Mouse (Mus musculus): ENCODE measurements at regions not wholly inside any gene's neighbourhood (a gene's known extent, or its start where the extent isn't known, plus 50 kb on each side); places are given as distances from the start of the nearest gene placed in this dataset.

DNA sequence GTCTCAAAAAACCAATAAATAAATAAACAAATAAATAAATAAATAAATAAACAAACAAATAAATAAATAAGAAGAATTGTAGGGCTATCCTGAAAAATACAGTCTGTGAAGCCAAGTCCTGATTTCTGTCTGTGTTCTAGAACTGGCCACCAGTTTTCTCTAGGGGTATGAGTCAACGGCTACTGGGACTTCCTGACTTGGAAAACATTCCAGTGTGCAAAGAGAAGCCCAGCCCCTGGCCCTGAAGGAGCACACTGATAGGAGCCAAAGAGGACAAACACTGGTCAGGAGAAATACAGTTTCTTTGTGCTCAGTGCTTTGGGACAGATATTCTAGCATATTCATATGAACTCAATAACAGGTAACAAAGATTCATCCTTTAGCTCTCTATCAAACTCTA is 271.3 kb upstream of the Thbs1 start:
- DNase-seq = no peak

DNA sequence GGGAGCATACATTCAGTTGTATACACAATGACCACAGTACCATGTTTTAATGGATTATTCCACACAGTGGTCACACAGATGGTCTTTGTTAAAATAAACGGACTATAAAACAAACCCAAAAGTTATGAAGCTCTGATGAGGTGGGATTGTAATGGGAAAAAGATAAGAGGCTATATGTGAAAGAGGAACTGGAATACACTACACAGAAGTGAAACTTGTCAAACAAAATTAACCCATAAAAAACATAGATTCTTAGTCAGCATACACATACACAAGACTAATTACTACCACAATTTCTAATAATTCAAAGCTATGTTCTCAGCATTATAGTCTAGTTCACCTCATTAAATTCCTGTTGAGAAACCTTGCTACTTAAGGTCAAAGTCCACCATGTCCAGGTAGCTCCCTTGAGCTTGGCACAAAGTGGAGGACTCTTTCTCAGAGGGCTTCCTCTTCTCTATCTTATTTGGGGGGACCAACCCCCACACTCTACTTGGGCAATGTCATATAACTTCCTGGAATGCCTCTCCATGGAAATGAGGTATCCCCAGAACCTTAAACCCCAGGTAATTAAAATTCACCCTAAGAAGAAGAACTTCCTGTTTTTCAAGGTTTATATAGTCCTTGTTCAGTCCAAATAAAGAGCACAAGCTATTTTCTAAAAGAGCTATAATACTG is 269.2 kb upstream of the Thbs1 start:
- no peak for DNase-seq

DNA sequence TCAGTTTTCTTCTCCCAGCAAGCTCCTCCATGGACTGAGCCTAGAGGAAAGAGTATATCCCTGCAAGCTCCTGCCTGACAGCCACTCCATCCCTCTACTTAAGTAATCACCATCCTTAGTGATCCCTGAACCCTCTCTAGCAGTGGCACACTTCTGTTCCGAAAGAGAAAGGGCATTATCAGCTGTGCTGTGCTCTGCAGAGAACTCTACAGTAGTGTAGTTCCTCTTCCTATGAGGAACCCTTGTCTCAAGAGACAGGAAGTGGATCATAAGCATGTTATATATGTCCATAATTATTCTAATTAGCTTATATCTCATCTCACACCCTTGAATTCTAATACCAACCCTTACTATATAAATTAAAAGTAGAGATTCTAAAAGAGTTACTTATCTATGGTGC is 259.2 kb upstream of the Thbs1 start:
- no peak for DNase-seq

DNA sequence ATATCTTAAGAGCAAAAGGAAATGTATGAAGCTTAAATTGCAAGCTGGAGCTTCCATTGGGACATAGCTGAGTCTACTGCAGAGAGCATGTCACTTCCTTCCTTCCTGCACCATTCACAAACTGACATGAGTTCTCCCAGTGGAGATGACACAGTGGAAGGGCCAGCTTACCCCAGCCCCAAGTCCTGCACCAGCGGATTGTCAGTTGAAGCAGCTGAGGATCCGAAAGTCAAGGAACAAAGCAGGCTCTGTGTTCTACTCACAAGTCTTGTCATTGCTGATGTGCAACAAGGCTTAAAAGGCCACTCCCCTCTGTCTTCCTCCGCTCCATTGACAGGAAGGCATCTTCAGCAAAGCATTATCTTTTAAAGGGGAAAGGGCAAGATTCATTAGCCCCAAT is 249.4 kb upstream of the Thbs1 start:
- peak; percentile 90 for DNase-seq

DNA sequence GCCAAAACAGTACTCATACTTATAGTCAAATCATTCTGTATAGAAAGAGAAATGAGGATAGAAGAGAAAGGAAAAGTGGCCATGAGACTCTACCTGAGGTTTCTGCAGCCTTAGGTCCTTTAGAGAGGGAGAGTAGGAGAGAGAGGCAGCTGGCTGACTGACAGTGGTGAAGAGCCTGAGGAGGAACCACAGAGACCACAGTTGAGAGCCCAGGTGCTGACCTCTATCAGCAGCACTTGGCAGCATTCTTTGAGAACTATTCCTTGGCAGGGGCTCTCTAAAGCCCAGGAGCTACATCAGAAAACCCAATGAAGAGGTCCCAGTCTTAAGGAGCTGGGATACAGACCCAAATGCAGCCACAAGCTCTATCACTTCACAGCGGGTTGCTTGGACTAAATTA is 246.6 kb upstream of the Thbs1 start:
- DNase-seq = no peak

DNA sequence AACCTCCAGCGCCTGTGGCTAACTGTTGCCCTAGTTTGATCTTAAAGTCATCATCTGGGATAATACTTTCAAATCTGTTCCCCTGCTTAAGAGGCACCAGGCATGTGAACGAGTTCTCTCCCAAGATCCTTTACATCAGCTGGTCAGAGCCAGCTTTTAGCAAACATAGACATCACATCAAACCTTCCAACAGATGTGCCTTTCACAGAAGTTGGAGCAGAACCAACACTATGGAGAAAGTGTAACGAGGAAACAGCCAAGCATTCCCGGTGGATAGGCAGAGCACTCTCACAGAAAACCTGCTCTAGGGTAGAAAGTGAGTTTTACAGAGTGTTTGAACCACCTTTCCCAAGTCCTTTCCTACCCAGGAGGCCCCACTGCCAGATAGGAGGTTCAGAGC is 244.7 kb upstream of the Thbs1 start:
- DNase-seq = no peak

DNA sequence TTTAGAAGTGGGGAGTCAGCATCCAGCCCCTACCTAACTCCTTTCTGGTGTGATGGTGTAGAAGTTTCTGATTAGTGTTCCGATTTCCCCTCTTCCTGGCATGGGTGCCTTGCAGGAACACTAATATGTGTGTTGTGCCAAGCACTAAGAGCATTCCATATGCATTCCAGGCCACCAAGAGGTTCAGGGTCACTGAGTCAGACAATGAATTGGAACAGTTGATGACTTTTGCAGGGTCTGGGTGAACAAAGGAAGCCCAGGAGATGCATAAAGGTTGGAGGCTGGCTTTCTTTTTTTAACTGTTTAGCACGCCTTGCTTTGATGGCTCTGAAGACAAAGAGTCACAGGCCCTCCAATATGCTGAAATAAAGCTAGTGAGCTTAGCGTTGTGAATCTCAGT is 244.3 kb upstream of the Thbs1 start:
- no peak for DNase-seq

DNA sequence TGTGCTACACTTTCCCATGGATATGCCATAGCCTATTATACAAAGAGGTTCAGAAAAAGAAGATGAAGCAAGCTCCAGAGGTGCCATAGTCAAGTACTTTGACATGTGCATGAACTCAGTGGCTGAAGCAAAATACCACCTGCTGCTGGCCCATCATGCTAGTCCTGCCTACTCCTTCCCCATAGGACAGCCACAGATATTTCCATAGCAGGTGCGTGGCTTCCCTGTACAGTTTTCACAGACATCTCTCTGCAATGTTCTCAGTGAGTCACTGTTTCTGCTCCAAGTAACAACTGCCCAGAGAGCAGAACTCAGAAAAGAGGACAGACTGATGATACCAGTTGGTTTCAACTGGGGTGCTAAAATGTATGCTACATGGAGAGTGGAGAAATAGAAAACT is 242.8 kb upstream of the Thbs1 start:
- DNase-seq = no peak

DNA sequence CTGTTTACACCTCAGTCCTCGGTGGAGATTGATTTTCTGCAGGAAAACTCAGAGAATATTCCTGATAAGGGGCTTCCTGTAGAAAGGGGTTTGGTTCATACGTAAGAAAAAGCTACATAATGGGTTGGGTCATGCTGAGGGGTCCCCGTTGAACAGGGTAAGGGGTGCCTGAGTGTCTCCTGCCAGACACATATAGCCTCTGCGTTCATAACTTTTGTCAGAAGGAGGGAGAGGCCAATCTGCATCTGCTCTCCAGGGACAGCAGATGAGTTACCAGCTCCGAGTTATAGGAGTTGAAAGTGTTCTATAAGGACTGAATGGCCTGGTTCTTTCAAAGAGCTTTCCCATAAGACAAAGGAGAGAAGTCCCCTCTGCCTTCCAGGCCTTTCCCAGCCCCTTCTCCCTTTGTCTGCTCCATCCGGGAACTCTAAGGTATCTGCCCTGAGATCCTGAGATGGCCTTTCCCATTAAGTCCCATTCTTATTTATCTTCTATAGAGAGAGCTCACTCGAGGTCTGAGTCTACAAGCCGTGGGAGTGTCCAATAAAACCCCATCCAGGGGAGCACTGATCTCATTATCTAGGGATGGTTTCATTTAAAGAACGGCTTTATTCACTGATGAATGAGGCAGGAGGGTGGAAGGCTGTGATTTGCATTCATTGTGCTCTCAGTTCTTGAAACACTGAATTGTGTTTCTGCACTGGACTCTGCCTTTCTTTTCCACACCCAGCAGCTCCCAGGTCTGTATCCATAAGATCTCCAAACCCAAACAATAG is 240.0 kb upstream of the Thbs1 start:
- DNase-seq = peak; percentile 68

DNA sequence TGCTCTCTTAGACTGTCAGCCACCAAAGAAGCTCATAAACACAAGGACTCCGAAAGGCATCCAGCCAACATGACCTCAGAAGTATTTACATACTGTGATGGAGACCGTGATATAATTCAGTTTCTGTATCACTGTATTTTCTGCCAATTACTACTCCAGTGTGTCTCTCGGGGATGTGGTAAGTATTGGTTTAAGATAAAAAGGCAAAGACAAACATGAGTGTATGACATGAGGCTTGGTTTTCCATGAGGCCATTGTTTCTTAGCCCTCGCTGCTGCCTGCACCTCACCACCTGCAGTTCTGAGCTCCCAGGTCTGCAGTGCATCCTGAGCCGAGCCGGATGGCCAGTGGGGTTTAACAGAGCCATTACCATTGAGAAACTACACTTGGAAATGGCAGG is 233.9 kb upstream of the Thbs1 start:
- no peak for DNase-seq

DNA sequence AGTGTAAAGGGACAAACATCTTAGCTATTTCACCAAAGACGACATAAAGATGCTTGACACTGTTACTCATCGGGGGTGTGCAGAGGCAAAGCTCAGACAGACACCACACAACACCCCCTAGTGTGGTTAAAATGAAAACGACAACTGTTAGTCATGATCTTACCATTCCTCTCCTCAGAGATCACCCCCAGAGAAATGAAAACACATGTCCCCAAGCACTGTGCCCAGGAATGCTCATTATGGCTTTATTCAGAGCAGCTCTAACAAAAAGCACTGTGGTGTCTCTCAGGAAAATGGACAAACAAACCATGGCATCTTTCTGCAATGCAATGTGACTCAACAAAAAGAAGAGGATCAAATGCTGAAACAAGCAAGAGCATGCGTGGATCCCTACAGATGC is 229.5 kb upstream of the Thbs1 start:
- no peak for DNase-seq

DNA sequence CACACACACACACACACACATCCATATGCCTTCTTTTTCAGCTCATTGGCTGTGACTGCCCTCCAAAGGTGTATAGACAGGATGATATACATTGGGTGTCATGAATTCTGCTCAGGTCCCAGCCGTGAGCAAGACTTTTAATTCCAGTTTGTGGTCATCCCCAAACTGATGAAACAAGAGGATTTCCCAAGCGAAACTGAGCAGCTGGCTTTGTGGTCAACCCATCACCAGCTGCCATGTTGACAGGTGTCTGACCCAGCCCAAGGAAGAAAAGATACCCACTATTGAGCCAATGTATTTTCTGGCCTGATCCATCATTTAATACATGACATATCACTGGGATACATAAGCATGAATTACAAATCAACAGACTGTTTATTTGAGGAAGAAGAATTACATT is 228.8 kb upstream of the Thbs1 start:
- no peak for DNase-seq

DNA sequence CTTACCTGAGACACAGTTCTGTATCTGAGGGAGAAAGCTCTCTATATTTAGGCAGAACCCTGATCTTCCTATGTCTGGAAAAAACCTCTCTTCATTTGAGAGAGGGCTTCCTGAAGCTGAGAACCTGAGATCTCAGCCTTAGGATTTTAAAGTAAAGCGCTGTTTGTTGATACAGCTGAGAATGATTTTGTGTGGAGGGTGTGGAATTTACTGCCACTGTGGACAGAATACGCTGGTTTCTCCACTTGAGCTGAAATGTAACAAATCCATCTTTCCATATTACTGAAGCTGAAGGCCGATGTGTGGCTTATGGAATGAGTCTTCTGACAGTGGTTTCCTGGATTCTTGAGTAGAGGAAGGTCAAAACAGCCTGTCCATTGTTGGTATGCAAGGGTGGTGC is 225.2 kb upstream of the Thbs1 start:
- no peak for DNase-seq

DNA sequence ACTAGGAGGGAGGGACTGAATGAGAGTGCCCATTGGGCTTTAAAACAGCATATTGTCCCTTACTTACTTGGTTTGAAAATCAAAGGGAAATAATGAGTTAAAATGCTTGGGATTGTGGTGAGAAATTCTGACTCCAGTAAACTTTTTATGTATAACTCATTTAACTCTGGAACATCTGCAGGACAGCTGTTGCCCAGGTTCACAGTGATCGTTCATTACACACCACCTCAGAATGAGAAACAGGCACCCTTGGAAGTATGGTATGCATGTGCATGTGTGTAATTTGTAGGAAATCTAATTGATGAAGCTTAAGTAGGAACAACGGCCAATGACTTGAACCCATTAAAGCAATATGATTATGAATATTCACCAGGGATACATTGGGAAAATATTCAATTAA is 210.4 kb upstream of the Thbs1 start:
- no peak for DNase-seq

DNA sequence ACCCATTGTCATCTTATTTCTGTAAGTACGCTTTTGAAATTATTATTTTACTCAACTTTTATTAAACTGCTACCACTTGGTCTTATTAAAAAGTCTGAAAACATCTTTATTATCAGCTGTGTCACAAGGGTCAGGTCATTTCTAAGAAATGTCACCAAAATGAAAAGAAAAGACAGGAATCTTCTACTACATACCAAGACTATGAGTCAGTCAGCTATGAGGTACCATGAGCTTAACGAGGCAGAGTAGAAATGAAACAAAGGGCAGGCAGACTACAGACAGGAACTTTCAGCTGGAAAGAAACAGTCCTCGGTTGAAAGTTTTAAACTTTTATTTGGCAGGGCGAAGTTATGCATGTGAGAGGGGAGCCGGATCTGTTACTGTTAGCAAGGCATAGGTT is 208.8 kb upstream of the Thbs1 start:
- no peak for DNase-seq

DNA sequence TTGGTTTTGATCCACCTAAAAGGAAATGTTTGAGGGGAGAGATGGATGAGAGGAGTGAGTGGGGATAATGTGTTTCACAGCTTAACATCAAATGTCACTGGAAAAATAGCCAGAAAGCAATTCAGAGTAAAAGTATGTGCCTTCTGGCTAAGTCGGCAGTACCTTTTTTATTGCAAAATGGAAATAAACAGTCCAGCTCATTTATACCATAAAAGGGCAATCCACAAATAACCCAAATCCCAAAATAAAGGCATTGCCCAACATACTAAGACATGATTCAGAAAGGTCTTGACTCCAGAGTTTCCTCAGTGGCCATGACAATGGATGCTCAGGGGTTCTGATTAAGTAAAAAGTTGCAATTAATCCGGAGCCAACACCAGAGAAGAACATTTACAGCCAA is 208.0 kb upstream of the Thbs1 start:
- no peak for DNase-seq

DNA sequence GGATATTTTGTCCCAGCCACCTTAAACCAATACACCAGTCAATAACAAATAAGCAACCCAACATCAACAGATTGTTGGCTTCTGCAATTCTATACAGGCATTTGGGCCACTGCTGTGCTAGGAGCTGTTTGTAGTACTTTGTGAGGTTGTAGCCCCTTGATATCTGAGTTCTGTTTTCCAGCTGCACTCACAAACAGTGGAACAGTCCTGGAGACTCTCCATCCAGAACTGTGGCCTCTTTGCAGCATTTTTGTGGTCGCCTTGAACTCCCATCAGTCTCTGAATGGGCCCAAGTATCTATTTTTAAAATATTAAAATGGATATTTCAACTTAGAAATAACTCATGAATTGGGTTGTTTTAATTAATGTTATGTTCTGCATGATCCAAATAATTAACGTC is 205.2 kb upstream of the Thbs1 start:
- no peak for DNase-seq

DNA sequence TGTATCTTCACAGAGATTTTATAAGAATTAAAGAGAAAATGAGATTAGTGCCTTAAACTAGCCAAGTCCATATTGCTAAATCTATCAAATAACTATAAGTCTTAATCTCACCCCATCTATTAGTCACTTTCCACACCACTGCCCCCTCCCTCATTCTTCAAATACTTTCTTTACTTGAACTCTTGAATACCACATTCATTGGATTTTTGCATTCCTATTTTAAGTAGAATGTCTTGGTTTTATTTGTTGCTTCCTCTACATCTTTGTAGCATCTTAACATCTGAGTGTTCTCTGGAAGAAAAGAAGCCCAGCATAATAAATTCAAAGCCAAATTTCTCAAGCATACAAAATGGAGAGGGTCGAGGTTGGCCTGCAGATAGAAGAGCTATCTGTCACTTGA is 200.9 kb upstream of the Thbs1 start:
- no peak for DNase-seq

DNA sequence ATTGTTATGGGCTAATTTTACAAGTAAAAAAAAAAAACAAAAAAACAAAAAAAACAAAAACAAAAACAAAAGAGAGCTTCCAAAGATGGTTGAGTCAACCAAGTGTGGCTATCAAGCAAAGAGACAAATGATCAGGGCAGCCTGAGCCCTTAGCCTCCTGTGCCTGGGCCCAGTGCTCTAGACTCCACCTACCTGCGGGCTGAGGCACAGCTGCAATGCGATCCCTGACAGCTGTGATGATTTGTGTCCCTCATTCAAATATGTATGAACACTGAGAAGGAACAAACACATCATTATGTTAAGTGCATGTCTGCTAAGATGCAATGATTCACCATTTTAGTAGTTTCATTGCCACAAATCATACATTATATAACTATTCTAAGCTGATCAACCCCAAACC is 199.0 kb upstream of the Thbs1 start:
- DNase-seq = no peak

DNA sequence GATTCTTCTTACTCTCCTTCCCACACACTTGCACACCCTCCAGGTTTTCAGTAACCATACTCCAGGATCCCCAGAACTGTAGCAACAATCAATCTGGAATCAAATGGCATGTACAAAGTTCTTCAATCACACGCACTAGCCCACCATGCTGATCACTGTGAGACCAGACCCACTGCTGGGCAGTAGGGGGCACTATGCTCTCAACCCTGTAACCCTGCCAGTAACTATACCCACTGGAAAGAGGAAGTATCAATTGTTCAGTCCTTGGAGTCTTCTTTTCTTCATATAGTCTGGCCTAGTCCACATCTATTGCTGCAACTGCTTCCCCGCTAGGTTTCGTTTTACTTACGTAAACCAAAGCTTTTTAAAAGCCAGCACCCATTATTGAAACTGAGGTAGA is 197.8 kb upstream of the Thbs1 start:
- DNase-seq = no peak

DNA sequence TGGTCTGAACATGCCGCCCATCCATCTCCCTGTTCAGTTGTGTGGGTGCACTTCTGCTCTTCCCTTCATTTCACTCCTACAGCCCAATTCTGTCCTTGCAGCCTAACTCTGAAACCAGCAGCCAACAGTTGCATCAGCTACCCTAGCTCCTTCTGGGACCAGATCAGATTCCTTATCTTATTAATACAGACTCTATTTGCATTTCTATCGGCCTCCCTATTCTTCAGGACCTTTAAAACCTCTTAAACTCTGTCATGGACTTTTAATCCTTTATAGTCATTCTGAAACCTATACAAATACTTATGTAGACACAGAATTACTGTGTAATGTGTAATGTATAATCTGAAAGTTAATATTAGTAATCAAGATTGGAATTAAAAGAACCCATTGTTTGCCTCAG is 195.9 kb upstream of the Thbs1 start:
- no peak for DNase-seq

DNA sequence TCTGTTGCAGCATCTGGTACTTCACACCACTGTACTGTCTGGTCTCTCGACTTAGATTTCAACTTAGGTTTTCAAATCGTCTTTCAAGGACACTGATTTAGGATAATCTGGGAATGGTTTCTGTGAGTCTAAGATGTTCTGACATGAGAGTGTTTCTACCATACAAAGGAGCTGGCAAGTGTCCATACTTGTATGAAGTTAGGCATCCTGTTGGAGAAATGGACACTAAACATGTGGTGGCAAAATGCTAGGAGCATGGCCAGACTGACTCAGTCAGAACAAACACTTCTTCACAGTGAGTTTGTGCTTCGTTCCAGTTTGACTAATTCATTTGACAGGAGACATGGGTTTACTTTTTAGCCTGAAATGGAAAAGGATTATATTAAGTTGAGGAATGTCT is 194.5 kb upstream of the Thbs1 start:
- DNase-seq = peak; percentile 22

DNA sequence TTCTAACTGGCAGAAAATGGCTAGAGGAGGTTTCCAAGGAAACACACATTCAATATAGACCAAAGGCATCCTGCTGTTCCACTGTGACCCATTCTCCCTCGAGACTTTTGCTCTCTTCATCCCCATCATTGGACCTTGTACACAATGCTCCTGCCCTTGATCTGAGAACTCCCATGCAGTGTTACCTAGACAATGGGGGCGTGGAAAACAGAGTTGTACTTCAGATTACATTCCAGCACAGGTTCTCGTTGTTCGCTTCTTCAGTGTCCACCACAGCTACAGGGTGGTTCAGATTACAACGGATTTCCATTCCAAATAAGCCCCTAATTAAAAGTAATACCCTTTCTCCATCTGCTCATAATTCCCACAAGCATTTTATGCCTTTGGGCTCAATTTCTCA is 186.8 kb upstream of the Thbs1 start:
- peak; percentile 34 for DNase-seq

DNA sequence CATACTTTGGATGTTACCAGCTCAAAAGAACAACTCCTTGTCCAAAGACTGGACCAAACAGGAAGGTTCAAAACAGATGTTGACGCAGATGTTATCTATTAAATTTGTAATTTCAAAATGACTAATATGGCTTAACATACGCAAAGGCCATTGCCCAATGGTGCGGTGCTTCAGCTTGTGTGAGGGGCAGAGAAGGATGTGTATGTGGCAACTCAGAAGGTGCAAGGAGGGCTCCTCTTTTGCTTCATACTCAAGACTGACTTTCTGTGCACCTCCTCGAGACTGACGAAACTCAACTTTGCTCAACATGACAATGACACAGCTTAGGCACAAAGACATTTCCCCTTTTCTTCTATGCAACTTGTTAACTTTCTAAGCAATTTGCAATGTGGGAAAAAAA is 186.3 kb upstream of the Thbs1 start:
- DNase-seq = no peak

DNA sequence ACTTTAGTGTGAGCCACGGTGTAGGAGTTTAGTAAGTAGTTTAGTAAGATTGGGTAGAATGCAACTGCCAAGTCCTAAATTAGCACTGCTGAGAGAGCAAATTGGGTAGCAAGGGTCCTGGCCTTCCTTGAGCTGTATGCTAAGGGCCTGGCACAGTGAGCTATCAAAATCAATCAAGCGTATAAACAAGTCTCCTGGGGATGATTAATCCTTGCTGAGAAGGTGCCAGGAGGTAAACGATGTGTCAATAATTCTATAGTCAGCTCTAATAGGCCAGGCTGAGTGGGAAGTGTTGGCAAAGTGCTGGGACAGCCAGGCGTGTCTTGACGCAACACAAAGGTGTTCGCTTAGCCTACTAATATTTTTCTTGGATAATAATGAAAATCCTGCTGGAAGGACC is 183.6 kb upstream of the Thbs1 start:
- DNase-seq = peak; percentile 31

Measured in retina, postnatal 1 day (tissue).